Mouse (Mus musculus): Measurements from ENCODE around the gene Cox7a1. TPM values are rescaled to one million over a fixed set of nuclear protein-coding genes. Genes with fewer than 3 reads are reported as not detected.
"Not testable (repeated sequence)": the region's sequence is repeated elsewhere in the genome, so short reads cannot be mapped to it uniquely, and the experiment has no call there.

Gene Cox7a1
- polyA plus RNA-seq, 1 experiment from 2014 or later: 20.2 TPM

DNA sequence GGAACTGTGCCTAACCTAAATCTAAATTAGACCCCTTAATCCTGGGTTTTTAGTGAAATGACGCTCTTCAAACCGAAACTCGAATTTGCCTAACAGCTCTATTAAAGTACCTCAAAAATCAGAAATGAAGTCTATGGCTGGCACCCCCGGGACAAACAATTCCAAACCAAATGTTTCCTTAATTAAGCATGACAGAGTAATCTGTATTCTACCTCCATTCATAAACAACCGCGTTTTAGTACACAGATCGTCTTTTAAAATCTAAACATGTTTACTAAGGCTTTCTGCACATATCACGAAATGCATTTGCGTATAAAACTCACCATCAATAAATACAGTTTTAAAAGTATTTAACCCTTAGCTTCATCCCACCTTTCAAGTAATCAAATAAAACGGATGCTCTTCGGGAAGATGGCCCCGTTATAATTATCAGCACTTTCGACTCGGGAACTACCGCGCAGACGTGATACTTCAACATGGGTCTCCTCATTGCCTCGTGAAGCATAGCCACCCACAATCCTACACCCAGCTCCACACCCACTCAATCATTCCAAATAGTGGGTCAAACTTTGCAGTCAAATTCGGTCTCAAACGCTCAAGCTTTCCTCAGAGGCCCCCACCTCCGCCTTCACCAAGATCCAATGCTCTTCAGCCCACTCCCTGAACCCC, 14.9 kb upstream of the Cox7a1 start:
- peak overlapping the region; percentile 92 for H3K9ac ChIP-seq (ENCODE audit: low read length)
- peak; percentile 17 for ATAC-seq (ENCODE audit: low read depth)
- peak overlapping the region; percentile 90 for H3K27ac ChIP-seq (ENCODE audit: low read length)
- no peaks in the 10 kb centered on the region for H3K27me3 ChIP-seq (ENCODE audit: control insufficient read depth, insufficient read depth, low read depth, low read length)
- peaks cover 29% of the 10 kb centered on the region for H3K36me3 ChIP-seq (ENCODE audit: control insufficient read depth, insufficient read depth, low read length)
- H3K4me1 ChIP-seq (replicated peaks; ENCODE audit: control insufficient read depth, insufficient read depth, low read length): peaks cover 8% of the 10 kb centered on the region; the same call in 1 of the 2 replicates
- H3K9me3 ChIP-seq (ENCODE audit: control insufficient read depth, low read length): peaks cover 29% of the 10 kb centered on the region
- 2% methylated on average over 21 of the region's 21 CpGs for WGBS
- H3K4me3 ChIP-seq (ENCODE audit: low read length): peak overlapping the region; percentile 78
- peak overlapping the region; percentile 79 for H3K4me2 ChIP-seq (ENCODE audit: low read depth, low read length)

- ATAC-seq (ENCODE audit: low read depth): peak; percentile 98
- H3K4me1 ChIP-seq (replicated peaks; ENCODE audit: control insufficient read depth, insufficient read depth, low read length): peaks cover 8% of the 10 kb centered on the region; the same call in 1 of the 2 replicates
These were observed 14.2 kb upstream of the Cox7a1 start, which contains the start of gene Zfp146 for GRCm38 (mm10) chr7:30169583-30170282. TSS of gene Zfp146 (minus strand) at chr7:30169750.

GRCm38 (mm10) chr7:30170283-30170951, 13.5 kb upstream of the Cox7a1 start:
- peak; percentile 21; the same call in 1 of the 2 replicates for ATAC-seq (ENCODE audit: low read depth)
- Histone ChIP-seq H3K27ac (ENCODE audit: low read length) (no peak overlapping the region; the same call in 1 of the 2 replicates), H3K9me3 (ENCODE audit: control insufficient read depth, low read length) (peaks cover 18% of the 10 kb centered on the region), H3K4me2 (ENCODE audit: low read depth, low read length) (peak overlapping the region; percentile 87), H3K4me3 (ENCODE audit: low read length) (peak overlapping the region; percentile 78), H3K9ac (ENCODE audit: low read length) (peak overlapping the region; percentile 92), H3K4me1 (replicated peaks; ENCODE audit: control insufficient read depth, insufficient read depth, low read length) (peaks cover 8% of the 10 kb centered on the region; the same call in 1 of the 2 replicates), H3K36me3 (ENCODE audit: control insufficient read depth, insufficient read depth, low read length) (peaks cover 19% of the 10 kb centered on the region), H3K27me3 (ENCODE audit: control insufficient read depth, insufficient read depth, low read depth, low read length) (no peaks in the 10 kb centered on the region)
- WGBS: 13% methylated on average over 11 of the region's 11 CpGs

More at GRCm38 (mm10) chr7:30169583-30170282, 14.2 kb upstream of the Cox7a1 start, which contains the start of gene Zfp146:
- H3K9me3 ChIP-seq (ENCODE audit: control insufficient read depth, low read length): peaks cover 24% of the 10 kb centered on the region
- peak within 1 kb of the TSS; percentile 90 for H3K27ac ChIP-seq (ENCODE audit: low read length)
- under 1% methylated on average over 36 of the region's 36 CpGs for WGBS
- H3K4me2 ChIP-seq (ENCODE audit: low read depth, low read length): peak within 1 kb of the TSS; percentile 87
- peak within 1 kb of the TSS; percentile 78 for H3K4me3 ChIP-seq (ENCODE audit: low read length)
- H3K36me3 ChIP-seq (ENCODE audit: control insufficient read depth, insufficient read depth, low read length): peaks cover 24% of the 10 kb centered on the region
- peak within 1 kb of the TSS; percentile 92 for H3K9ac ChIP-seq (ENCODE audit: low read length)
- no peaks in the 10 kb centered on the region for H3K27me3 ChIP-seq (ENCODE audit: control insufficient read depth, insufficient read depth, low read depth, low read length)

DNA sequence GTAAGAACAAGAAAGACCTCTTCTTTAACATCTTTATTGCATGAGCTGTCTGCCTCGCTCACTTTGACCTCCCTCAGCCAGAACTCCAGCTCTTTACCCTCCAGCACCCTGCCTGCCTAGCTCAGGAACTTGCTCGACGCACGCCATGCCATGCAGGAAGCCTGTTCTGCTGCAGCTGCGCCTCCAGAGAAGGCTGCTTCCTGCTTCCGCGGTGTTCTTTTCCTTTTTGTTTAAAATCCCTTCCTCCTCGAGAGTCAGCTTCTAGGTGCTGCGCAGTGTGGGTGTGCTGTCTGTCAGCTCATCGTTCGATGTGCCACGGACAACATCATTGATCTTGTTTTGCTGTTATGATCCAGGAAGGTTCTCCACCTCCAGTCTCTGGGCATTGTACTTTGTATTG, 7.5 kb upstream of the Cox7a1 start:
- Histone ChIP-seq H3K4me1 (replicated peaks; ENCODE audit: control insufficient read depth, insufficient read depth, low read length) (no peaks in the 10 kb centered on the region), H3K4me3 (ENCODE audit: low read length) (no peak overlapping the region), H3K36me3 (ENCODE audit: control insufficient read depth, insufficient read depth, low read length) (peaks cover 10% of the 10 kb centered on the region), H3K9ac (ENCODE audit: low read length) (no peak overlapping the region), H3K27ac (ENCODE audit: low read length) (no peak overlapping the region), H3K9me3 (ENCODE audit: control insufficient read depth, low read length) (no peaks in the 10 kb centered on the region), H3K27me3 (ENCODE audit: control insufficient read depth, insufficient read depth, low read depth, low read length) (no peaks in the 10 kb centered on the region), H3K4me2 (ENCODE audit: low read depth, low read length) (0 out of 2 replicates have a peak overlapping the region, but pooled peaks have one; percentile 1)
- no peak for ATAC-seq (ENCODE audit: low read depth)
- WGBS: 65% methylated on average over 12 of the region's 12 CpGs

DNA sequence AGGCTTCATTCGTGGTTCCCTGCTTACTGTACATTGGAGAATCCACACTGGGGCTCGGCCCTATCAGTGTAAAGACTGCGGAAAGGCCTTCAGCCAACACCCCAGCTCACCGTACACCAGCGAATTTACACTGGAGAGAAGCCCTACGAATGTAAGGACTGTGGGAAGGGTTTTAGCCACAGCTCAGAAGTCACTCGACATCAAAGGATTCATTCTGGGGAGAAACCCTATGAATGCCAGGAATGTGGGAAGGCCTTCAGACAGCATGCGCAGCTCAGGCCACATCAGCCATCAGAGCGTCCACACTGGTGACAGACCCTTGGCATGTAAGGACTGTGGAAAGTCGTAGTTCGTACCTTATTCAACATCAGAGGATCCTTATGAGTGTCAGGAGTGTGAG, 5.7 kb upstream of the Cox7a1 start:
- Histone ChIP-seq H3K27me3 (ENCODE audit: control insufficient read depth, insufficient read depth, low read depth, low read length) (no peaks in the 10 kb centered on the region), H3K27ac (ENCODE audit: low read length) (no peak overlapping the region), H3K36me3 (ENCODE audit: control insufficient read depth, insufficient read depth, low read length) (peaks cover 10% of the 10 kb centered on the region), H3K4me2 (ENCODE audit: low read depth, low read length) (no peak overlapping the region), H3K9ac (ENCODE audit: low read length) (no peak overlapping the region), H3K4me1 (replicated peaks; ENCODE audit: control insufficient read depth, insufficient read depth, low read length) (no peaks in the 10 kb centered on the region), H3K4me3 (ENCODE audit: low read length) (no peak overlapping the region), H3K9me3 (ENCODE audit: control insufficient read depth, low read length) (no peaks in the 10 kb centered on the region)
- no peak for ATAC-seq (ENCODE audit: low read depth)
- WGBS: 70% methylated on average over 11 of the region's 11 CpGs

- H3K4me1 ChIP-seq (replicated peaks; ENCODE audit: control insufficient read depth, insufficient read depth, low read length): peaks cover 6% of the 10 kb centered on the region
- no peak overlapping the region for H3K9ac ChIP-seq (ENCODE audit: low read length)
- no peak overlapping the region for H3K4me2 ChIP-seq (ENCODE audit: low read depth, low read length)
- no peak; the same call in 1 of the 2 replicates for ATAC-seq (ENCODE audit: low read depth)
- H3K27me3 ChIP-seq (ENCODE audit: control insufficient read depth, insufficient read depth, low read depth, low read length): no peaks in the 10 kb centered on the region
- no peak overlapping the region for H3K27ac ChIP-seq (ENCODE audit: low read length)
- 7% methylated on average over 4 of the region's 4 CpGs for WGBS
- peaks cover 15% of the 10 kb centered on the region for H3K36me3 ChIP-seq (ENCODE audit: control insufficient read depth, insufficient read depth, low read length)
- H3K4me3 ChIP-seq (ENCODE audit: low read length): no peak overlapping the region
- H3K9me3 ChIP-seq (ENCODE audit: control insufficient read depth, low read length): no peaks in the 10 kb centered on the region
These were observed 2.6 kb upstream of the Cox7a1 start for GRCm38 (mm10) chr7:30181308-30181707.

- not testable (repeated sequence) for H3K27ac ChIP-seq (ENCODE audit: low read length); H3K27me3 ChIP-seq (ENCODE audit: control insufficient read depth, insufficient read depth, low read depth, low read length); ATAC-seq (ENCODE audit: low read depth); H3K4me3 ChIP-seq (ENCODE audit: low read length); H3K4me2 ChIP-seq (ENCODE audit: low read depth, low read length); H3K4me1 ChIP-seq (replicated peaks; ENCODE audit: control insufficient read depth, insufficient read depth, low read length); H3K9me3 ChIP-seq (ENCODE audit: control insufficient read depth, low read length); H3K9ac ChIP-seq (ENCODE audit: low read length)
- WGBS: 92% methylated on average over 10 of the region's 10 CpGs
- H3K36me3 ChIP-seq (ENCODE audit: control insufficient read depth, insufficient read depth, low read length): peaks cover 15% of the 10 kb centered on the region
These were observed 2.0 kb upstream of the Cox7a1 start for GRCm38 (mm10) chr7:30181929-30182328.

- H3K4me2 ChIP-seq (ENCODE audit: low read depth, low read length): not testable (repeated sequence)
These were observed 755 bp upstream of the Cox7a1 start for GRCm38 (mm10) chr7:30183189-30183588.

More at GRCm38 (mm10) chr7:30183189-30183588, 755 bp upstream of the Cox7a1 start:
- not testable (repeated sequence) for H3K4me1 ChIP-seq (replicated peaks; ENCODE audit: control insufficient read depth, insufficient read depth, low read length); H3K27me3 ChIP-seq (ENCODE audit: control insufficient read depth, insufficient read depth, low read depth, low read length); H3K9ac ChIP-seq (ENCODE audit: low read length); H3K9me3 ChIP-seq (ENCODE audit: control insufficient read depth, low read length); H3K4me3 ChIP-seq (ENCODE audit: low read length); ATAC-seq (ENCODE audit: low read depth); H3K27ac ChIP-seq (ENCODE audit: low read length)
- H3K36me3 ChIP-seq (ENCODE audit: control insufficient read depth, insufficient read depth, low read length): peaks cover 20% of the 10 kb centered on the region
- 62% methylated on average over 7 of the region's 7 CpGs for WGBS
